Mouse (Mus musculus): ENCODE measurements around the gene Cd274. TPM values are rescaled to one million over a fixed set of nuclear protein-coding genes. Genes with fewer than 3 reads are reported as not detected.

Cd274 gene
- polyA plus RNA-seq, 1 experiment from 2014 or later, result 0.62 TPM

Other genes starting within 250 kb of the Cd274 start
- gene Jak2, start 115.6 kb upstream of the Cd274 start, polyA plus RNA-seq (2014; fragmentation: Nextera tagmentation; extraction: Ambion mirVana), result 9.8 and 10.4 TPM in 2 replicates
- 5.5 and 6.6 TPM in 2 replicates for gene Insl6, start 42.1 kb upstream of the Cd274 start, polyA plus RNA-seq (2014; fragmentation: Nextera tagmentation; extraction: Ambion mirVana)
- gene Rln1, start 32.8 kb upstream of the Cd274 start, polyA plus RNA-seq (2014; fragmentation: Nextera tagmentation; extraction: Ambion mirVana), result 0.25 and 0.60 TPM in 2 replicates
- 39.7 and 43.6 TPM in 2 replicates for gene Plgrkt, start 65 bp upstream of the Cd274 start, polyA plus RNA-seq (2014; fragmentation: Nextera tagmentation; extraction: Ambion mirVana)
- not detected in 2 replicates for gene Pdcd1lg2, start 43.5 kb downstream of the Cd274 start, polyA plus RNA-seq (2014; fragmentation: Nextera tagmentation; extraction: Ambion mirVana)
- gene Ric1, start 154.8 kb downstream of the Cd274 start, polyA plus RNA-seq (2014; fragmentation: Nextera tagmentation; extraction: Ambion mirVana), result 6.5 and 8.7 TPM in 2 replicates